Mouse (Mus musculus) monocyte, adult 5-6 weeks (primary cell): Measurements from ENCODE around the gene Gm3676. TPM values are rescaled to one million over a fixed set of nuclear protein-coding genes. Genes with fewer than 3 reads are reported as not detected.
"Not testable (repeated sequence)": the region's sequence is repeated elsewhere in the genome, so short reads cannot be mapped to it uniquely, and the experiment has no call there.

Source experiments
- ATAC-seq: fragments of 153-309, 156-312 bp; replicated peaks from 2 replicates; pipeline ENCODE4 v1.8.0; 2017; ENCODE audit warnings: mild to moderate bottlenecking; ENCODE audit not compliant: low TSS enrichment, insufficient number of reproducible peaks, severe bottlenecking, poor library complexity, low FRiP score
- total RNA-seq: library from RNA; stranded (forward); fragments of 200-1000, 200-491, 200-594 nt; gene quantifications from 3 replicates; pipeline ENCODE4 v1.2.3, GENCODE M21; 2017

The Gm3676 gene
- total RNA-seq: not detected in 3 replicates

DNA sequence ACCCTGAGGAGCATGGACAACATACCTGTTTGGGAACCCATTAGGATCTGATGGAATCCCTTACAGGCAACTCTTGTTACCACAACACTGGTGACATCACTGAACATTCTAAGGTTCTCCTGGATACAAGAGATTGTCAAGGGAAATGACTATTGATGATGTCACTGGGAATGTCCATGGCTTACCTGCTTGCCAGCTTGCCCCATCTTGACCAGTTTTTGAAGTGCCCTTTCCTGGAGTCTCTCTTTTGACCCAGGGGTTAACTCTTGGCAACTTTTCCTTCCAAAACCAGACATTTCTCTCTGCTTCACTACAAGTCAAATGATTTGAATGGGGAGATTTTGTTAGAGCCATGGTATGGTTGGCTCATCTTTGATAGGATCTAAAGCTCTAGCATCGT is at the start of gene Gm3676:
TSS of gene Gm3676 (minus strand) at position 101 of the 400 bp plus-strand sequence.
- ATAC-seq: not testable (repeated sequence)

DNA sequence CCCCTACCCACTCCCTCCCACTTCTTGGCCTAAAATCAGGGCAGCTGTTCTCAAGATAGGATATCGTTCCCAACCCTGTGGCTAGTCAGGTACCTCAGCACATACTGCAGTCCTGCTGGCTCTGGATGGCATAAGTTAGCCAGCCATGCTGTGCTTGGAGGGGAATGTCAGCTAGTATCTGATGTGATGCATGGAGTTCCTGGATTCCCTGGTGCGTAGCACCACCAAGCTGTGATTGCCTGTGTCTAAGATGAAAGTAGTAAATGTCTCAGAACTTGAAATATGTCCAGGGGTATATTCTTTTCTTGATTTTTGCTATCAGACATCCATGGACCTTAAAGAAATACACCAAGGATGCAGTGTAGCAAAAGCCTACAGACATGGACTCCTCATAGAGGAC is 1.9 kb upstream of the Gm3676 start:
- ATAC-seq: not testable (repeated sequence)

DNA sequence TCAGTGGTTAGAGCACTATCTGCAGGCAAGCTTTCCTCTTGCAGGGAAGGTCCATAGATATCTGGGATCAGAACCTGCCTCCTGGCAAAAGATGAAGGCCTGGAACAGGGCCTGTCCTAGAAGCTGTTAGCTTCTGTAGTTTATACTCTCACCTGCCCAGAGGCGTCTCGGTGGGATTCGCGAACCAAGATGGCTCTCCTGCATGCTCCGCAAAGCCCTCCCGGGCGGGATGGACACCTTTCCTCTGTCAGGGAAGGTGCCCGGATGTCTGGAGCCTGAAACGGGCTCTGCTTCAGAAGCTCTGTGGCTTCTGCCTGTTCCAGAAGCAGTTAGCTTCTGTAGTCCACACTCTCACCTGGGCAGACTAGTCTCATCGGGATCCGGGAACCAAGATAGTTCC is 16.1 kb downstream of the Gm3676 start:
- ATAC-seq: not testable (repeated sequence)

DNA sequence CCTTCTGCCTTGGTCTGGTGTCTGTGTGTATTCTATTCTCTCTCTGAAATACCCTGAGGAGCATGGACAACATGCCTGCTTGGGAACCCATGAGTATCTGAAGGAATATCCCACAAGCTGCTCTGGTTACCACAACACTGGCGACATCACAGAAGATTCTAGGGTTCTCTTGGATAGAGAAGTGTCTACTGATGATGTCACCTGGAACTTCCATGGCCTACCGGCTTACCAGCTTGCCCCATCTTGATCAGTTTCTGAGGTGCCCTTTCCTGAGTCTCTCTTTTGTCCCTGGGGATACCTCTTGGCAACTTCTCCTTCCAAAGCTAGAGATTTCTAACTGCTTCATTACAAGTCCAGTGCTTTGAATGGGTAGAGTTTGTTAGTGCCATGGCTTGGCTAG is 21.8 kb downstream of the Gm3676 start, which contains the start of gene Gm3072:
TSS of gene Gm3072 (minus strand) at position 101 of the 400 bp plus-strand sequence.
- not testable (repeated sequence) for ATAC-seq

DNA sequence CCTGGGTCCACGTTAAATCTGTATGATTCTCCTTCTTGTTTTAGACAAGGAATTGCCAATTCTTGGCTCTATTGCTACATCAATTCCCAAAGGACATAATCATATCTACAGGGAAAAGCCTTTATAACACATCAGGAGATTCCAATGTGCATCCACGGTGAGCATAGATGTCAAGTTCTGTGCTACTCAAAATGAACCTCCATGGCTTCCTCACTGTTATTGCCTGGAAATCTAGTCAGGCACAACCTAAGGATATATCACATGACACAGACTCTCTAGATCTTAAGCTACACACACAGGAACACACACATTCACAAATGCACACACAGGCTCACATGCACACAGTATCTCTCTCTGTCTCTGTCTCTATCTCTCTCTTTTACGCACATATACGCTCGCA is 23.8 kb downstream of the Gm3676 start:
- not testable (repeated sequence) for ATAC-seq

DNA sequence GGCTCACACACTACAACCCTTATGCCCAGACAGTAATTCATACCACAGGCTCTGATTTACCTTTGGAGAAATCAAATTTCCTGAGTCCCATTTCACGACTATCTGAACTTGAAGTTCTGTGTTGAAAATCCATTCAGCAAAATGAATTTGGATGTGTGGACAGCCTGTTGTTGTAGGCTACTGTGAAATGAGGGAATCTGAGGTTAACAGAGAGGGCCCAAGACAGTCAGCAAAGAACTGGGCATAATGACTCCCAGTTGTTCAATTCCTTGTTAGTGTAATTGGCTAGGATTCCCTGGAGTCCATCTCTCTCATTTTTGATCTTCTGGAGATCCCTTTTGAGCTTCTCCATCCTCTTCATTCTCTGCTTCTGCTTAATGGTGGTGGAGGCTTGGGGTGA is 35.6 kb downstream of the Gm3676 start:
- not testable (repeated sequence) for ATAC-seq

DNA sequence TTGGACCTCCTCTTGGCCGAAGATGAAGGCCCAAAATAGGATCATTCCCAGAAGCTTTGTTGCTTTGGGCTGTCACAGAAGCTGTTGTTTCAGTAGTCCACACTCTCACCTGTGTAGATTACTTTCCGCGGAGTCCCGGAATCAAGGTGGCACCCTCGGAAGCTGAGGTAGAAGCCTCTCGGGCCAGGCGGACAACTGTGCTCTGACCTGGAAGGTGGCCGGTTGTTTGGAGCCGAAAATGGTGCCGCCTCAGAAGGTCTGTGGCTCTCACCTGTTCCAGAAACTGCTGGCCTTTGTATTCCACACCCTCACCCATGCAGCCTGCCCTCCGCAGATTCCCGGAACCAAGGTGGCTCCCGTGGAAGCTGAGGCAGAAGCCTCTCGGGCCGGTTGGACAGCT is 45.4 kb downstream of the Gm3676 start:
- ATAC-seq: not testable (repeated sequence)

Other genes starting within 250 kb of the Gm3676 start
- gene Gm6482, start 238.2 kb downstream of the Gm3676 start, total RNA-seq: not detected in 3 replicates
- gene Gm7954, start 193.0 kb downstream of the Gm3676 start, total RNA-seq: not detected in 3 replicates
- not detected in 3 replicates for gene Gm3486, start 157.0 kb downstream of the Gm3676 start, total RNA-seq
- not detected in 3 replicates for gene Gm7970, start 90.9 kb downstream of the Gm3676 start, total RNA-seq
- gene 1700049E17Rik2, start 73.3 kb downstream of the Gm3676 start, total RNA-seq: not detected in 3 replicates
- gene Gm3072, start 21.9 kb downstream of the Gm3676 start, total RNA-seq: not detected in 3 replicates
- gene Gm8068, start 55.4 kb upstream of the Gm3676 start, total RNA-seq: not detected in 3 replicates
- gene Gm7929, start 104.1 kb upstream of the Gm3676 start, total RNA-seq: not detected in 3 replicates
- not detected in 3 replicates for gene Gm47189, start 126.0 kb upstream of the Gm3676 start, total RNA-seq